Mouse (Mus musculus): ENCODE results near the gene Efna1.

DNA sequence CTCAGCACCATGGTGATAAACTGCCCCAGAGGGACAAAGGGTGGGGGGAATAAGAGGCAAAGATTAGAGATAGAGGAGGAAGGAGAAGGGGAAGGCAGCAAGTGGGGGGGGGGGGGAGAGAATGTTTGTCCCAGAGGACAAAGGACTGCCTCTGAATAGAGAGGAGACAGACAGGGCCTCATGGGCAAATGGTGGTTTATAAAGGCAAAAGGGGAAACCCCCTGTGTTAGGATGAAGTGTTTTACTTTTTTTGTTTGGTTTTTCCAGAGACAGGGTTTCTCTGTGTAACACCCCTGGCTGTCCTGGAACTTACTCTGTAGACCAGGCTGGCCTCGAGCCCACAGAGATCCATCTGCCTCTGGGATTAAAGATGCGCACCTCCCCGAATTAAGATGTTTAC lies 20.7 kb downstream of the Efna1 start:
- TF ChIP-seq CTCF (IDR thresholded peaks at IDR 0.05; ENCODE audit: insufficient read depth, low read length) = no peak
- TF ChIP-seq POLR2A (IDR thresholded peaks at IDR 0.05; ENCODE audit: borderline replicate concordance, extremely low read depth, low read depth, low read length) = no peak
